Mouse (Mus musculus): ENCODE data around the gene Zfp758. TPM values are rescaled to one million over a fixed set of nuclear protein-coding genes. Genes with fewer than 3 reads are reported as not detected.

The Zfp758 gene
- polyA plus RNA-seq (2017; shearing (Covaris generic)) = 10 to 100 TPM; 13.0 to 14.5 TPM

GRCm38 (mm10) chr17:22361101-22361781 is at the start of gene Zfp758, which contains the start of gene Zfp944:
TSS of gene Zfp758 (plus strand) at chr17:22361453.
TSS of gene Zfp944 (minus strand) at chr17:22361400.

DNA sequence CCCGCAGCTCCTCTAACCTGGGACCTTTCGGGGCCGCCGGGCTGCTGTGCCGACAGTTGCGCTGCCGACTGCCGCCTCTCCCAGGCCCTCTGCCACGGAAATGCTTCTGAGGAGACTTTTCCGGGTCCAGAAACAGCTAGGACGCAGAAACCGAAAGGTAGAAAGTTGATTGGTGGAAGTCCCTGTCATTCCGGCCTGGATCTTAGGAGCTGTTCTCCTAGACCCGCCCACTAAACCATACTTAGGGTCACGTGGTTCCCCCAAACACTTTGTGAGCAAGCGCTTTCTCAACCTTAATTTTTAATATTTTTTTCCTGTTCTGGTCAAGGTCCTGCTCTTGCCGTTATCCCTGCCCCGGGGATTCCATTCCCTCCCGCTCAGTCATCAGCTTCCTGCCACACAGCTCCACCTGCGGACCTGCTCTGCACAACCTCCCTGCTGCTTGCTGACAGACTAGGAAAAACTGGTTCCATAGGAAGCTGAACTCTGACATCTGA is 46.5 kb upstream of the Zfp758 start, which contains the start of gene CT030661.1:
Gene CT030661.1 (minus strand): TSS at position 108 of the 497 bp plus-strand sequence.

DNA sequence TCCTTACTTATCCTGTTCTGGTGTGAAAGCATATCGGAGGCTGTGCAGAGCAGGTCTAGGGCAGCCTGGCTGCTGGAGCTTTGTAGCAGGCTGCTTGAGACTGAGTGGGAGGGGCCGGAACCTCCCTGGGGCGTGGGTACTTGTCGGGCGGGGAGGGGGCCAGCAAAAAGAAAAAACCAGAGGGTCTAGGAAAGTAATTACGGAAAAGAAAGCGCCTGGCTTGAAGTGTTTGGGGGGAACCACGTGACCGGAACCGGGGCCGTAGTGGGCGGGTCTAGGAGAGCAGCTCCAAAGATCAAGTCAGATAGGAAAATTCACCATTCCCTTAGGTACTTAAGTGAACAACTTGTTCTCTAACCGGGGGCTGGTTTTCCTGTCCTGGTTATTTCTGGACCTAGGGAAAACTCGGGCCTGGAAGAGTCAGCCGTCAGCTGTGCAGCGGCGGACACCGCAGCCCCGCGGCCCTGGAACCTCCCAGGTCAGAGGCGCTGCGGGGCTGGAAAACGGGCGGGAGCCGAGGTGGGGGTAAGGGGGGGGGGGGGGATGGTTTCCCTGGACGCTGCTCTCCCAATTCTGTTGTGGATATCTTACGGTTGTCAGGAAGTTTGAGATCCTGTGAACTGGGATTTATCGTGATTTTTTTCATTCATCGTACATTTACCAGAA is 62.8 kb downstream of the Zfp758 start, which contains the start of gene Zfp946:
Gene Zfp946 (plus strand): TSS at position 271 of the 666 bp plus-strand sequence.

Other genes with a start within 250 kb of the Zfp758 start
- 1 to 10 TPM; 2.0 to 3.0 TPM for gene Zfp947, start 195.3 kb upstream of the Zfp758 start, polyA plus RNA-seq (2017; shearing (Covaris generic))
- 1 to 10 TPM; 3.9 to 4.1 TPM for gene Zfp994, start 135.8 kb upstream of the Zfp758 start, polyA plus RNA-seq (2017; shearing (Covaris generic))
- 10 to 100 TPM; 14.2 to 15.1 TPM for gene CT030661.1, start 46.6 kb upstream of the Zfp758 start, polyA plus RNA-seq (2017; shearing (Covaris generic))
- 10 to 100 TPM; 11.2 to 11.5 TPM for gene Zfp944, start 53 bp upstream of the Zfp758 start, polyA plus RNA-seq (2017; shearing (Covaris generic))
- gene Zfp946, start 62.8 kb downstream of the Zfp758 start, polyA plus RNA-seq (2017; shearing (Covaris generic)) = 1 to 10 TPM; 3.4 to 5.5 TPM
- gene Vmn2r111, start 212.0 kb downstream of the Zfp758 start, polyA plus RNA-seq (2017; shearing (Covaris generic)) = under 1 TPM; 0.14 to 0.23 TPM
- gene Vmn2r112, start 239.5 kb downstream of the Zfp758 start, polyA plus RNA-seq (2017; shearing (Covaris generic)) = under 1 TPM; 0.10 to 0.14 TPM